Mouse (Mus musculus) inflammation-experienced regulatory T-cells (primary cell): ENCODE measurements around the gene Tlk2. TPM values are rescaled to one million over a fixed set of nuclear protein-coding genes. Genes with fewer than 3 reads are reported as not detected.

Experiments
- polyA plus RNA-seq, 2 experiments: library from polyadenylated mRNA; unstranded; fragments of 100-300 nt; shearing (Covaris generic); gene quantifications; one replicate each; pipeline ENCODE4 v1.2.1; 2017

Gene Tlk2
- polyA plus RNA-seq = 10 to 100 TPM; 19.4 to 21.4 TPM

DNA sequence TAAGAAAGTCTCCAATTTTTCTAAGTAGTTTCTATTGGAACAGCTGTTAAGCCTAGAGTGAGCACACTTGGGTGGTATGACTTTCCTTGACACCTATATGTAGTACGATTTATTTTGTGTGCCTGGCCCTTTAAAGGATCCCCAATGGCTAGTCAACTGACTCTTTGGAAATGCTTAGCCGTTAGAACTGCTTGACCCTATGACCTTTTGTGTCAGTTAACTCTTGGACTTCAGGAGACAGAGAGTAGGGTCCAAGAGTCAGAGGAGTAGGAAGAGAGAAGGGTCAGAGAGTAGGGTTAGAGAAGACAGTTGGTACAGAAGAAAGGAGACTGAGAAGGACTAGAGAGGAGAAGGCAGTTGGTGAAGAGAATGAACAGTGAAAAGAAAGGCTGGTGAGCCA lies at the start of gene Tlk2:
Gene Tlk2 (plus strand): TSS at position 292 of the 400 bp plus-strand sequence.

DNA sequence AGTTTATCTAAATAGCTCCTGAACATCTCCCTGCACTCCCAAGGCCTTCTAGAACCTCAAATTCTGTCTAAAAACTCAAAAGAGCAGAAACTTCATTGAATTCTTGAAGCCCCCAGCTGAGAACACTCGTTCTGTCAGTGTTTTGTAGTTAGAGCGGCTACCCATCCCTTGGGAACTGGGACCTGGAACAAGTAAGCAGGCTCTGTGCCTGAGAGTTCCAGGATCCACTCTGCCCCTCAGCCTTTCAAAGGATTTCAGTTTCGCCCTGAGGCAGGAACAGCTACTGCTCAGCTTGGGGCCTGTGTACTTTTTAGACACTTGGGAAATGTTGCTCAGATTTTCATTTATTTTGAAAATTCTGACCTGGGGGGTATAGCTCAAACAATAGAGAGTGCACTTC lies 32.0 kb upstream of the Tlk2 start, which contains the start of gene Gm10842:
Gene Gm10842 (plus strand): TSS at position 301 of the 400 bp plus-strand sequence.

DNA sequence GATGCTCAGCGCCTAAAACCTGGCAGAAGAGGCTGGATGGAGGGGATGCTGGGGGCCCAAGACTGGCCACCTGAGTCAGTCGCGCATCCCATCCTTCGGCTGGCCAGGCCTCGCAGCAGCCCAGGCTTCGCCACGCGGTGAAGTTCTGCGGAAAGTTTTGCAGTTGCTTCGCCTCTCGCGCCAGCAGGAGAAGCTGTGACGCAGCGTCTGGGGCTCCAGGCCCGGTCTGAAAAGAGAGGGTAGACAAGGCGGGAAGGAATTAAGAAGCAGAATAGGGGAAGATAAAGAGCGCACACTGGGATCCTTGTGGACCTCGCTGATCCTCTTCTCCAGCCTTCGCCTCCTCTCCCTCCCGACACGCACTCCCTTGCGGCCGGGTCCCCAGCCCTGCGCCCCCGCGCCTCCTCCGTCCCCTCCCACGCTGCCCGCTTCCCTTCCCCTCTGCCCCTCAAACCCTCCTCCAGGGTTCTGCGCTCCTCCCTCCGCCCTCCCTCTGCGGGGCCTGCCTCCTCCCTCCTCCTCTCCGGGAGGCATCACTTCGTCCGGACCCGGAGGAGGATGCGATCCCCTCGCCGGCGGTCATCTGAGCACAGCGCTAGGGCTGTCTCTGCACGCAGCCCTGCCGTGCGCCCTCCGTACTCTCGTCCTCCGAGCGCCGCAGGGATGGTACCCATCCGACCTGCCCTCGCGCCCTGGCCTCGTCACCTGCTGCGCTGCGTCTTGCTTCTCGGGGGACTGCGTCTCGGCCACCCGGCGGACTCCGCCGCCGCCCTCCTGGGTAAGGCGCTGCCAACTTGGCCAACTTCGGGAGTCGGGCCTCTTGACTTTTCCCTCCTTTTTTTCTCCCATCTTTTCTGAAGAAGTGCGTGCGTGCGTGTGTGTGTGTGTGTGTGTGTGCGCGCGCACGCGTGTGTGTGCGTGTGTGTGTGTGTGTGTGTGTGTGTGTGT lies 113.8 kb downstream of the Tlk2 start, which contains the start of gene Mrc2:
Gene Mrc2 (plus strand): TSS at position 520 of the 948 bp plus-strand sequence.

Other genes with a start within 250 kb of the Tlk2 start
- under 1 TPM; 0.40 to 0.81 TPM for gene Efcab3, start 115.2 kb upstream of the Tlk2 start, polyA plus RNA-seq
- 10 to 100 TPM; 20.5 to 31.7 TPM for gene Mettl2, start 52.4 kb upstream of the Tlk2 start, polyA plus RNA-seq
- 1 to 10 TPM in 1 of 2 experiments, under 1 TPM in 1; 0.78 to 1.1 TPM for gene Gm10842, start 31.9 kb upstream of the Tlk2 start, polyA plus RNA-seq
- under 1 TPM; 0.04 to 0.15 TPM for gene Mrc2, start 113.8 kb downstream of the Tlk2 start, polyA plus RNA-seq